Mouse (Mus musculus): ENCODE measurements around the gene Igdcc3. TPM values are rescaled to one million over a fixed set of nuclear protein-coding genes. Genes with fewer than 3 reads are reported as not detected.

The Igdcc3 gene
- polyA plus RNA-seq, 1 experiment: 0.30 TPM

GRCm38 (mm10) chr9:65106821-65107220, 34.2 kb upstream of the Igdcc3 start:
- no peak for TF ChIP-seq CTCF (IDR thresholded peaks at IDR 0.05; ENCODE audit: extremely low read depth, insufficient read depth, insufficient read length, insufficient replicate concordance)
- TF ChIP-seq POLR2A (IDR thresholded peaks at IDR 0.05; ENCODE audit: low read depth, low read length): no peak
- WGBS: 88% methylated on average over 4 of the region's 4 CpGs
- DNase-seq (ENCODE audit: low read depth in 1 of 2, low spot score in 2 of 2): no peak
- H3K27me3 ChIP-seq (ENCODE audit: control insufficient read depth, insufficient read depth, low read length): peaks cover 9% of the 10 kb centered on the region; the same call in 1 of the 2 replicates
- no peak overlapping the region for H3K4me3 ChIP-seq (ENCODE audit: extremely low read depth, insufficient read depth, insufficient read length)
- no peaks in the 10 kb centered on the region for H3K36me3 ChIP-seq (ENCODE audit: control insufficient read depth, insufficient read depth, low read length)
- no peaks in the 10 kb centered on the region for H3K4me1 ChIP-seq (ENCODE audit: control insufficient read depth, insufficient read depth, insufficient read length)
- no peak overlapping the region for H3K27ac ChIP-seq (ENCODE audit: insufficient read depth, low read length)

- WGBS: 85% methylated on average over 1 of the region's 1 CpGs
- DNase-seq (ENCODE audit: low read depth in 1 of 2, low spot score in 2 of 2): no peak
- no peak overlapping the region for H3K4me3 ChIP-seq (ENCODE audit: extremely low read depth, insufficient read depth, insufficient read length)
- TF ChIP-seq CTCF (IDR thresholded peaks at IDR 0.05; ENCODE audit: extremely low read depth, insufficient read depth, insufficient read length, insufficient replicate concordance) (no peak), POLR2A (IDR thresholded peaks at IDR 0.05; ENCODE audit: low read depth, low read length) (no peak)
- H3K27ac ChIP-seq (ENCODE audit: insufficient read depth, low read length): no peak overlapping the region
- no peaks in the 10 kb centered on the region for H3K4me1 ChIP-seq (ENCODE audit: control insufficient read depth, insufficient read depth, insufficient read length)
- no peaks in the 10 kb centered on the region for H3K36me3 ChIP-seq (ENCODE audit: control insufficient read depth, insufficient read depth, low read length)
- H3K27me3 ChIP-seq (ENCODE audit: control insufficient read depth, insufficient read depth, low read length): peaks cover under 1% of the 10 kb centered on the region; the same call in 1 of the 2 replicates
Observed at GRCm38 (mm10) chr9:65107893-65108292, 33.1 kb upstream of the Igdcc3 start.

- H3K4me3 ChIP-seq (ENCODE audit: extremely low read depth, insufficient read depth, insufficient read length): no peak overlapping the region
- no peak for DNase-seq (ENCODE audit: low read depth in 1 of 2, low spot score in 2 of 2)
- no peaks in the 10 kb centered on the region for H3K27me3 ChIP-seq (ENCODE audit: control insufficient read depth, insufficient read depth, low read length)
- no peaks in the 10 kb centered on the region for H3K36me3 ChIP-seq (ENCODE audit: control insufficient read depth, insufficient read depth, low read length)
- WGBS: 46% methylated on average over 24 of the region's 24 CpGs
- TF ChIP-seq POLR2A (IDR thresholded peaks at IDR 0.05; ENCODE audit: low read depth, low read length) (no peak), CTCF (IDR thresholded peaks at IDR 0.05; ENCODE audit: extremely low read depth, insufficient read depth, insufficient read length, insufficient replicate concordance) (no peak)
- no peaks in the 10 kb centered on the region for H3K4me1 ChIP-seq (ENCODE audit: control insufficient read depth, insufficient read depth, insufficient read length)
- no peak overlapping the region for H3K27ac ChIP-seq (ENCODE audit: insufficient read depth, low read length)
Observed at GRCm38 (mm10) chr9:65109132-65110072, 31.6 kb upstream of the Igdcc3 start.

- H3K27ac ChIP-seq (ENCODE audit: insufficient read depth, low read length): no peak overlapping the region
- no peak overlapping the region for H3K4me3 ChIP-seq (ENCODE audit: extremely low read depth, insufficient read depth, insufficient read length)
- no peaks in the 10 kb centered on the region for H3K4me1 ChIP-seq (ENCODE audit: control insufficient read depth, insufficient read depth, insufficient read length)
- DNase-seq (ENCODE audit: low read depth in 1 of 2, low spot score in 2 of 2): no peak
- H3K36me3 ChIP-seq (ENCODE audit: control insufficient read depth, insufficient read depth, low read length): no peaks in the 10 kb centered on the region
- no peaks in the 10 kb centered on the region for H3K27me3 ChIP-seq (ENCODE audit: control insufficient read depth, insufficient read depth, low read length)
- WGBS: 87% methylated on average over 5 of the region's 5 CpGs
- TF ChIP-seq CTCF (IDR thresholded peaks at IDR 0.05; ENCODE audit: extremely low read depth, insufficient read depth, insufficient read length, insufficient replicate concordance): no peak
- no peak for TF ChIP-seq POLR2A (IDR thresholded peaks at IDR 0.05; ENCODE audit: low read depth, low read length)
Observed at GRCm38 (mm10) chr9:65111698-65112097, 29.3 kb upstream of the Igdcc3 start.

GRCm38 (mm10) chr9:65113694-65114093, 27.3 kb upstream of the Igdcc3 start:
- H3K36me3 ChIP-seq (ENCODE audit: control insufficient read depth, insufficient read depth, low read length): no peaks in the 10 kb centered on the region
- no peak overlapping the region for H3K27ac ChIP-seq (ENCODE audit: insufficient read depth, low read length)
- H3K4me1 ChIP-seq (ENCODE audit: control insufficient read depth, insufficient read depth, insufficient read length): no peaks in the 10 kb centered on the region
- H3K4me3 ChIP-seq (ENCODE audit: extremely low read depth, insufficient read depth, insufficient read length): no peak overlapping the region
- H3K27me3 ChIP-seq (ENCODE audit: control insufficient read depth, insufficient read depth, low read length): no peaks in the 10 kb centered on the region
- no peak for TF ChIP-seq POLR2A (IDR thresholded peaks at IDR 0.05; ENCODE audit: low read depth, low read length)
- TF ChIP-seq CTCF (IDR thresholded peaks at IDR 0.05; ENCODE audit: extremely low read depth, insufficient read depth, insufficient read length, insufficient replicate concordance): no peak
- 89% methylated on average over 2 of the region's 2 CpGs for WGBS
- no peak for DNase-seq (ENCODE audit: low read depth in 1 of 2, low spot score in 2 of 2)

GRCm38 (mm10) chr9:65115891-65116290, 25.1 kb upstream of the Igdcc3 start:
- no peak overlapping the region for H3K4me3 ChIP-seq (ENCODE audit: extremely low read depth, insufficient read depth, insufficient read length)
- H3K4me1 ChIP-seq (ENCODE audit: control insufficient read depth, insufficient read depth, insufficient read length): no peaks in the 10 kb centered on the region
- WGBS: 89% methylated on average over 2 of the region's 2 CpGs
- no peaks in the 10 kb centered on the region for H3K27me3 ChIP-seq (ENCODE audit: control insufficient read depth, insufficient read depth, low read length)
- no peaks in the 10 kb centered on the region for H3K36me3 ChIP-seq (ENCODE audit: control insufficient read depth, insufficient read depth, low read length)
- TF ChIP-seq CTCF (IDR thresholded peaks at IDR 0.05; ENCODE audit: extremely low read depth, insufficient read depth, insufficient read length, insufficient replicate concordance) (no peak), POLR2A (IDR thresholded peaks at IDR 0.05; ENCODE audit: low read depth, low read length) (no peak)
- DNase-seq (ENCODE audit: low read depth in 1 of 2, low spot score in 2 of 2): no peak
- no peak overlapping the region for H3K27ac ChIP-seq (ENCODE audit: insufficient read depth, low read length)

- no peak for DNase-seq (ENCODE audit: low read depth in 1 of 2, low spot score in 2 of 2)
- H3K36me3 ChIP-seq (ENCODE audit: control insufficient read depth, insufficient read depth, low read length): no peaks in the 10 kb centered on the region
- TF ChIP-seq CTCF (IDR thresholded peaks at IDR 0.05; ENCODE audit: extremely low read depth, insufficient read depth, insufficient read length, insufficient replicate concordance): no peak
- no peak for TF ChIP-seq POLR2A (IDR thresholded peaks at IDR 0.05; ENCODE audit: low read depth, low read length)
- no peak overlapping the region for H3K27ac ChIP-seq (ENCODE audit: insufficient read depth, low read length)
- 61% methylated on average over 2 of the region's 2 CpGs for WGBS
- H3K4me1 ChIP-seq (ENCODE audit: control insufficient read depth, insufficient read depth, insufficient read length): no peaks in the 10 kb centered on the region
- no peak overlapping the region for H3K4me3 ChIP-seq (ENCODE audit: extremely low read depth, insufficient read depth, insufficient read length)
- no peaks in the 10 kb centered on the region for H3K27me3 ChIP-seq (ENCODE audit: control insufficient read depth, insufficient read depth, low read length)
Observed at GRCm38 (mm10) chr9:65117516-65117915, 23.5 kb upstream of the Igdcc3 start.

All from spleen, adult 2 months (tissue).